Mouse (Mus musculus): Measurements from ENCODE around the gene Spag17. TPM values are rescaled to one million over a fixed set of nuclear protein-coding genes. Genes with fewer than 3 reads are reported as not detected.

Spag17 gene
- polyA plus RNA-seq (2014; fragmentation: Nextera tagmentation; extraction: Ambion mirVana) = 0.17 and 0.52 TPM in 2 replicates

DNA sequence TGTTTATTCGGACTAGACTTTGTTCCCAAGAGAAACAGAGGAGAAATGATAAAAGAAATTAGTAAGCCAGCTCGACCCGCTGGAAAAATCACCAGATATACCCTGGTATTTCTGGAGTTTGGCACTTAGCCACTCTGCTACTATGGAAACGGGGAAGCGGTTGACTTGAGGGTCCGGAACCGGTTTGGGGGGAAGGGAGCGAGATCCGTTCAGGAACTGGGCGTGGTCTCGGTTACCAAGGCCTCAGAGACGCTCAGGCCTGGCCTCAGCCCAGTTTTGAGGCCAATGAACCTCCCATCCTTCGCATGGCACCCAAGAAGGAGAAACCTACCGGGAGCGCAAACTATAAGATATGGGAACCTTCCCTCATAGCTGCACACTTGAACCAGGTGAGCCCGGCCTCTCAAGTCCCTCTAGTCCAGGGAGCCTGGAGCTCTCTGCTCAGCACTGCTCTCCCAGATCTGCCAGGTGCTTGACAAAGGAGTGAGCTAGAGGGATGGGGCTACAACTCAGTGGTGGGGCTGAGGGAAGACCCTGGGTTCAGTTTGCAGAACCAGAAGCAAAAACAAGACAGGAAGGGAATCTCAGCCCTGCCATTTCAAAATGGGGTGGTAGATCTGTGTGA is at the start of gene Spag17:
TSS of gene Spag17 (plus strand) at position 220 of the 625 bp plus-strand sequence.
- WGBS = 41% methylated on average over 16 of the region's 16 CpGs
- ATAC-seq (ENCODE audit: low read depth) = no peak
- H3K9me3 ChIP-seq (ENCODE audit: control insufficient read depth, low read length) = no peaks in the 10 kb centered on the region
- H3K4me2 ChIP-seq (ENCODE audit: low read depth, low read length) = no peak within 1 kb of the TSS
- no peaks in the 10 kb centered on the region for H3K4me1 ChIP-seq (ENCODE audit: control insufficient read depth, insufficient read depth, low read length)
- no peak within 1 kb of the TSS for H3K27ac ChIP-seq (ENCODE audit: low read depth, low read length)
- H3K4me3 ChIP-seq (ENCODE audit: low read depth, low read length) = no peak within 1 kb of the TSS
- no peaks in the 10 kb centered on the region for H3K27me3 ChIP-seq (ENCODE audit: control insufficient read depth, insufficient read depth, low read length)
- no peaks in the 10 kb centered on the region for H3K36me3 ChIP-seq (ENCODE audit: control insufficient read depth, insufficient read depth, low read length)
- H3K9ac ChIP-seq (replicated peaks; ENCODE audit: low read depth, low read length) = no peak within 1 kb of the TSS

DNA sequence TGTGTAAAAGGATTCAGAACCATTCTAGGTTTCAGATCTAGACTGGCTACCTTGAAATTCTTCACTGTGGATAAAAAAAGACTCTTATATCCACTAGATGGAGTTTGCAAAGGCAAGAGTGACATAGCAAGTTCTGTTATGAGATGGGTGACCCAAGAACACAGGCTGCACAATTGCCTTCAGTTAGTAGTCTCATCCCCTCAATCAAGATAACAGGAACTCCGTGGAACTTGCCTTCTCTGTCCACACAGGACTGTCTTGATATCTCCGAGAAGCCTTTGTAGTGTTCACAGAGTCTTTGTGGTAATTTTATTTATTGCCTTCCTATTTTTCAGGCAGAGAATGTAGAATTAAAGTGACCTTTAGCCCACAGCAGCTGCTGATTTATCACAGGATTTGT is 42.9 kb upstream of the Spag17 start:
- Histone ChIP-seq H3K4me1 (ENCODE audit: control insufficient read depth, insufficient read depth, low read length) (no peaks in the 10 kb centered on the region), H3K27ac (ENCODE audit: low read depth, low read length) (no peak overlapping the region), H3K36me3 (ENCODE audit: control insufficient read depth, insufficient read depth, low read length) (no peaks in the 10 kb centered on the region), H3K9ac (replicated peaks; ENCODE audit: low read depth, low read length) (no peak overlapping the region), H3K9me3 (ENCODE audit: control insufficient read depth, low read length) (no peaks in the 10 kb centered on the region), H3K4me2 (ENCODE audit: low read depth, low read length) (no peak overlapping the region), H3K27me3 (ENCODE audit: control insufficient read depth, insufficient read depth, low read length) (no peaks in the 10 kb centered on the region), H3K4me3 (ENCODE audit: low read depth, low read length) (no peak overlapping the region)
- no peak for ATAC-seq (ENCODE audit: low read depth)
- WGBS = 21% methylated on average over 2 of the region's 2 CpGs

DNA sequence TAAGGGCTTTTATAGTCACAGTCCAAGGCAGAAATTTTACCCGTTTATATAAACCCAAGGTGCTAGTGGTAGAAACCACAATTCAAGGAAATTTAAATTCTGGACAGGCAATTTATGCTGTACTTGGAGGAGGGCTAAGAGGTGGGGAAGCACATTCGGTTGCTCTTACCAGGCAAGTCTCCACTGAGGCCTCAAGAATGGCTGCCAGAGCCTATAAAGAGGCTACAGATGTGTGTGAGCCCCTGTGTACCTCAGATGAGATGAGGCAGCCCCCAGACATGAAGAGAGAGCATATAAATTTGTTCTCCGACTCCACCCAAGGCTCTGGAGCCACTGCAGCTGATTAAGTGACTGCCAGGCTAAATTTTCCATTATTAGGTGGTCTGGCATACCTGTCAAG is 42.4 kb upstream of the Spag17 start:
- Histone ChIP-seq H3K27ac (ENCODE audit: low read depth, low read length) (no peak overlapping the region), H3K27me3 (ENCODE audit: control insufficient read depth, insufficient read depth, low read length) (no peaks in the 10 kb centered on the region), H3K4me1 (ENCODE audit: control insufficient read depth, insufficient read depth, low read length) (no peaks in the 10 kb centered on the region), H3K4me3 (ENCODE audit: low read depth, low read length) (no peak overlapping the region), H3K9me3 (ENCODE audit: control insufficient read depth, low read length) (no peaks in the 10 kb centered on the region), H3K9ac (replicated peaks; ENCODE audit: low read depth, low read length) (no peak overlapping the region), H3K36me3 (ENCODE audit: control insufficient read depth, insufficient read depth, low read length) (no peaks in the 10 kb centered on the region), H3K4me2 (ENCODE audit: low read depth, low read length) (no peak overlapping the region)
- ATAC-seq (ENCODE audit: low read depth) = no peak
- WGBS = 59% methylated on average over 3 of the region's 3 CpGs

DNA sequence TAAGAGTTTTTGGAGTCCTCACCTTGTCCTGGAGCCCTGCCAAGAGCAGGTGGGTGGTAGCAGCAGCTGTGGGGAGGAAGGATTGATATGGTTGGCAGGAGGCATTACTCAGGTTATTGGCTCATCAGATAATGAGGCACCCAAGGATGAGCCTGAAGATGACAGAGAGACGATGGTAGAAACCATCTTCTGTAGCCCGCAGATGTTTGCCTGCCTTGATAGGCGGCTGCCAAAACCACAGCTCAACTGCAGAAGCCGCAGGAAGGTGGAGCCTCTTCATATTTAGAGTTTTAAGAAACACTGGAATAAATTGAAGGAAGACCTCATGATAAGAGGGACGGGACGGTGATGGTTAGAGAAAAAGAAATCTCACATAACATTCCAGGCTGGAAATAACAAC is 42.0 kb upstream of the Spag17 start:
- no peaks in the 10 kb centered on the region for H3K36me3 ChIP-seq (ENCODE audit: control insufficient read depth, insufficient read depth, low read length)
- H3K4me1 ChIP-seq (ENCODE audit: control insufficient read depth, insufficient read depth, low read length) = no peaks in the 10 kb centered on the region

DNA sequence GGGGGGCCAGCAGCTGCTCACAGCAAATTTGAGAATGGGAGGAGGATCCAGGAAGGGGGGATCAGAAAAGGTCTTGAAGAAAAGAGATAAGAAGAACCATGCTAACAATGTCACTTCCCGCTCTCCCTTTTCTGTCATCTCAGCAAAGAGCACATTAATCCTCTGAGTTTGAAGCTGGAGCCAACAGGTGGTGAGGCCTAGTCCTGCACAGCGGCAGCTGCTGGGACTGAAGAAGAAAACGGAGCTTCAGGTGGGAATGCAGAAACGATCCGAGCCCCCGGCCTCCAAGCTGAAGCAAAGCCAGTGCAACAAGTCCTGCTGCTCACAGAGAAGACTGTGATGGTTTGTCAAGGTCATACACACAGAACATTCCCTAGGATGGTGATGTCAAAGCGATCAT is 34.3 kb upstream of the Spag17 start:
- WGBS = 88% methylated on average over 7 of the region's 7 CpGs
- Histone ChIP-seq H3K4me1 (ENCODE audit: control insufficient read depth, insufficient read depth, low read length) (no peaks in the 10 kb centered on the region), H3K9ac (replicated peaks; ENCODE audit: low read depth, low read length) (no peak overlapping the region), H3K36me3 (ENCODE audit: control insufficient read depth, insufficient read depth, low read length) (no peaks in the 10 kb centered on the region), H3K27me3 (ENCODE audit: control insufficient read depth, insufficient read depth, low read length) (no peaks in the 10 kb centered on the region), H3K9me3 (ENCODE audit: control insufficient read depth, low read length) (no peaks in the 10 kb centered on the region), H3K4me3 (ENCODE audit: low read depth, low read length) (no peak overlapping the region), H3K4me2 (ENCODE audit: low read depth, low read length) (no peak overlapping the region), H3K27ac (ENCODE audit: low read depth, low read length) (no peak overlapping the region)
- no peak for ATAC-seq (ENCODE audit: low read depth)

More for the DNA sequence above, 42.0 kb upstream of the Spag17 start:
- Histone ChIP-seq H3K9me3 (ENCODE audit: control insufficient read depth, low read length) (no peaks in the 10 kb centered on the region), H3K9ac (replicated peaks; ENCODE audit: low read depth, low read length) (no peak overlapping the region), H3K27ac (ENCODE audit: low read depth, low read length) (no peak overlapping the region), H3K4me2 (ENCODE audit: low read depth, low read length) (no peak overlapping the region), H3K4me3 (ENCODE audit: low read depth, low read length) (no peak overlapping the region), H3K27me3 (ENCODE audit: control insufficient read depth, insufficient read depth, low read length) (no peaks in the 10 kb centered on the region)
- WGBS = 91% methylated on average over 6 of the region's 6 CpGs
- no peak for ATAC-seq (ENCODE audit: low read depth)

DNA sequence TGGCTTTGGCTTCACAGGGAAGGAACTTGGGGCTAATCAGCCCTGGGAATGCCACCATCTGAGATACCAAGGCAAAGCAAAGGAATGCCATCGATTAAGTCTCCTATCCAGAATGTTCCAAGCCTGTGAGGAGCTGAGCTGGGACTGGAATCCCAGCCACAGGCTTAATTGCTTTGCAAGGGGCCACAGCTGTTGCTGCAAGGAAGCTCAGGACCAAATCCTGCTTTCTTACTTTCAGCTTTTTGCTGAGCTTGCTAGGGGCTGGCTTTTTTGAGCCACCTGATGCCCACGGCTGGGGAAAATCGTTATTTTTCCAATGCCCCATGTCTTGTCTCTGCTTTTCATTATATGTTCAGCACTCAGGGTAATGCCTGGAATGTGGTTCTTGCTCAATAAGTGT is 30.6 kb upstream of the Spag17 start:
- WGBS = 71% methylated on average over 3 of the region's 3 CpGs
- Histone ChIP-seq H3K27ac (ENCODE audit: low read depth, low read length) (no peak overlapping the region), H3K9ac (replicated peaks; ENCODE audit: low read depth, low read length) (no peak overlapping the region), H3K4me1 (ENCODE audit: control insufficient read depth, insufficient read depth, low read length) (no peaks in the 10 kb centered on the region), H3K27me3 (ENCODE audit: control insufficient read depth, insufficient read depth, low read length) (no peaks in the 10 kb centered on the region), H3K9me3 (ENCODE audit: control insufficient read depth, low read length) (no peaks in the 10 kb centered on the region), H3K4me3 (ENCODE audit: low read depth, low read length) (no peak overlapping the region), H3K4me2 (ENCODE audit: low read depth, low read length) (no peak overlapping the region), H3K36me3 (ENCODE audit: control insufficient read depth, insufficient read depth, low read length) (no peaks in the 10 kb centered on the region)
- ATAC-seq (ENCODE audit: low read depth) = no peak

DNA sequence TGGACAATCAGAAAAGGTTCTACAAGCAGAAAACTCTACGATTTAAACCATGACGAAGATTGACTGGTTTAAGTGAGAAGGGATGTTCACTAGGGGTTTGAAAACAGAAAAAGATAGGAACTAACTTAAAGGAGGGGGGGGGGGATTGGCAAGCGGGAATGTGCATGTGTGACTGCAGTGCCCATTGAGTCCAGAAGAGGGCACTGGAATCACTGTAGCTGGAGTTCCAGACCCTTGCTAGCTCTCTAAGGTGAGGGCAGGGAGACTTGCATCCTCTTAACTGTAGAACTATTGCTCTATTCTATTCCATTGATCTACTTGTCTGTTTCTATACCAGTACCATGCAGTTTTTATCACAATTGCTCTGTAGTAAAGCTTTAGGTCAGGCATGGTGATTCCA is 26.3 kb upstream of the Spag17 start:
- no peaks in the 10 kb centered on the region for H3K4me1 ChIP-seq (ENCODE audit: control insufficient read depth, insufficient read depth, low read length)
- ATAC-seq (ENCODE audit: low read depth) = no peak
- no peaks in the 10 kb centered on the region for H3K27me3 ChIP-seq (ENCODE audit: control insufficient read depth, insufficient read depth, low read length)
- no peaks in the 10 kb centered on the region for H3K9me3 ChIP-seq (ENCODE audit: control insufficient read depth, low read length)
- no peak overlapping the region for H3K27ac ChIP-seq (ENCODE audit: low read depth, low read length)
- WGBS = 75% methylated on average over 3 of the region's 3 CpGs
- no peak overlapping the region for H3K4me3 ChIP-seq (ENCODE audit: low read depth, low read length)
- H3K4me2 ChIP-seq (ENCODE audit: low read depth, low read length) = no peak overlapping the region
- H3K36me3 ChIP-seq (ENCODE audit: control insufficient read depth, insufficient read depth, low read length) = no peaks in the 10 kb centered on the region
- no peak overlapping the region for H3K9ac ChIP-seq (replicated peaks; ENCODE audit: low read depth, low read length)

DNA sequence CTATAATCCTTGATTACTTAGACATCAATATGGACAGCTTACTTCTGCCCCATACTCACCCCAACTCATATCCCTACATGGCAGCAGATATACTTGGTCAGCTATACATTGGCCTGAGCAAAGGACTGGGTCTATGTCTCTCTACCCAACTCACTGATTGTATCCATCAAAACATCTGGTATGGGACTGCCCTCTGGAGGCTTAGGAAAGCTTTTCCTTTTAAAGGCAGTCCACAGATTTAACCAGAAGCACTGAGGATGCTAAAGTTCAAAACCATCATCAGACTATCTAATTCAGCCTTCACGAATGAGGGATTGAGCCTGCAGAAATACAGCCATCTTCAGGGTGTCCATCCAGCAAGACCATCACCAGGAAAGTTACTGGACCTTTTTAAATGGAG is 20.5 kb upstream of the Spag17 start:
- no peaks in the 10 kb centered on the region for H3K27me3 ChIP-seq (ENCODE audit: control insufficient read depth, insufficient read depth, low read length)
- no peaks in the 10 kb centered on the region for H3K4me1 ChIP-seq (ENCODE audit: control insufficient read depth, insufficient read depth, low read length)
- no peak overlapping the region for H3K9ac ChIP-seq (replicated peaks; ENCODE audit: low read depth, low read length)
- no peaks in the 10 kb centered on the region for H3K36me3 ChIP-seq (ENCODE audit: control insufficient read depth, insufficient read depth, low read length)
- no peak for ATAC-seq (ENCODE audit: low read depth)
- H3K4me2 ChIP-seq (ENCODE audit: low read depth, low read length) = no peak overlapping the region
- 78% methylated on average over 1 of the region's 1 CpGs for WGBS
- no peaks in the 10 kb centered on the region for H3K9me3 ChIP-seq (ENCODE audit: control insufficient read depth, low read length)
- no peak overlapping the region for H3K4me3 ChIP-seq (ENCODE audit: low read depth, low read length)
- H3K27ac ChIP-seq (ENCODE audit: low read depth, low read length) = no peak overlapping the region

DNA sequence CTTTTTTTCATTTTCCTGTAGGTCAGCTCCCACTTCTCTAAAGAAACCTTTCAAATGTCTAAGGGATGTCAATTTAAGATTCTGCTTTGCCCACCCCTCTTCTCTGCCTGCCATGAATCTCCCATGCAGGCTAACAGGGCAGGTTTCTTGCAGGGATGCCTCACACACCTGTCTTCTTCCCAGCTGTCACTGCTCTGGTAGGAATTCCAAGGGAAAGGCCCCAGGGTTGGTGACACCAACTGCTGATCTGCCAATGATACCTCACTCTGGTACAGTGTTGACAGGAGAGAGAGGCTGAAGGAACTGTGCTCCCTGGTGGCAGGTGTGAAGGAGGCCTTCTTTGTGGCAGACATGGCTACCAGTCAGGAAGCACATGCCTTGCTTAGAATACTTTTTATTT is 10.1 kb upstream of the Spag17 start:
- H3K4me2 ChIP-seq (ENCODE audit: low read depth, low read length) = no peak overlapping the region
- ATAC-seq (ENCODE audit: low read depth) = no peak
- no peaks in the 10 kb centered on the region for H3K9me3 ChIP-seq (ENCODE audit: control insufficient read depth, low read length)
- H3K27me3 ChIP-seq (ENCODE audit: control insufficient read depth, insufficient read depth, low read length) = no peaks in the 10 kb centered on the region
- no peak overlapping the region for H3K4me3 ChIP-seq (ENCODE audit: low read depth, low read length)
- no peaks in the 10 kb centered on the region for H3K36me3 ChIP-seq (ENCODE audit: control insufficient read depth, insufficient read depth, low read length)
- no peak overlapping the region for H3K9ac ChIP-seq (replicated peaks; ENCODE audit: low read depth, low read length)
- H3K27ac ChIP-seq (ENCODE audit: low read depth, low read length) = no peak overlapping the region
- H3K4me1 ChIP-seq (ENCODE audit: control insufficient read depth, insufficient read depth, low read length) = no peaks in the 10 kb centered on the region
